Mouse (Mus musculus): ENCODE results near the gene Coro2b. TPM values are rescaled to one million over a fixed set of nuclear protein-coding genes. Genes with fewer than 3 reads are reported as not detected.

Coro2b gene
- polyA plus RNA-seq, 1 experiment: 3.1 TPM

DNA sequence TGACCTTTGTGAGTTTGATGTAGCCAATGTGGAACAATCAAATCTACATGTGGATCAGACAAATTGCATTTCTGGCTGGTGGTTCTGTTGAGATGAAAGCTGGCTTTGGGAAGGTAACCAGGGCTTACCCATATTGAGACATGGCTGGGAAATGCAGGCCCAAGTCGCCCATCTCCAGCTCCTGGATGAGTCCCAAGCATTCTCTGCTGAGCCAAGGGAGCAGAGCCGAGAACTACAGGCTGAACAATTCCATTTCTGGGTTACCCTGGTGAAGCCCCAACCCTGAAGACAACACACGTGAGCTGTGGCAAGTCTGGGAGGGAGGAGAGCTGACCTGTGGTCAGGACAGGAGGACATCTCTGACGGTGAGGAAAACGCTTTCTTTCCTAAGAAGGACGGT, 37.9 kb downstream of the Coro2b start:
- Histone ChIP-seq H3K36me3 (ENCODE audit: control insufficient read depth, insufficient read depth, low read length, poor library complexity, severe bottlenecking) (no peaks in the 10 kb centered on the region), H3K27ac (ENCODE audit: insufficient read depth, low read length) (no peak overlapping the region), H3K9ac (ENCODE audit: low read depth, poor library complexity, severe bottlenecking) (no peak overlapping the region), H3K4me1 (ENCODE audit: control insufficient read depth, insufficient read depth, low read length) (peaks cover 14% of the 10 kb centered on the region), H3K27me3 (ENCODE audit: control insufficient read depth, insufficient read depth, low read length, poor library complexity, severe bottlenecking) (no peaks in the 10 kb centered on the region), H3K9me3 (replicated peaks; ENCODE audit: control insufficient read depth, insufficient read depth, low read length, poor library complexity, severe bottlenecking) (no peaks in the 10 kb centered on the region), H3K4me3 (ENCODE audit: low read depth, low read length) (no peak overlapping the region)
- no peak for TF ChIP-seq POLR2A (IDR thresholded peaks at IDR 0.05; ENCODE audit: insufficient read depth, low read length)
- no peak for TF ChIP-seq CTCF (IDR thresholded peaks at IDR 0.05; ENCODE audit: low read depth, low read length)
- TF ChIP-seq EP300 (IDR thresholded peaks at IDR 0.05; ENCODE audit: insufficient read depth, low read depth, low read length): no peak

DNA sequence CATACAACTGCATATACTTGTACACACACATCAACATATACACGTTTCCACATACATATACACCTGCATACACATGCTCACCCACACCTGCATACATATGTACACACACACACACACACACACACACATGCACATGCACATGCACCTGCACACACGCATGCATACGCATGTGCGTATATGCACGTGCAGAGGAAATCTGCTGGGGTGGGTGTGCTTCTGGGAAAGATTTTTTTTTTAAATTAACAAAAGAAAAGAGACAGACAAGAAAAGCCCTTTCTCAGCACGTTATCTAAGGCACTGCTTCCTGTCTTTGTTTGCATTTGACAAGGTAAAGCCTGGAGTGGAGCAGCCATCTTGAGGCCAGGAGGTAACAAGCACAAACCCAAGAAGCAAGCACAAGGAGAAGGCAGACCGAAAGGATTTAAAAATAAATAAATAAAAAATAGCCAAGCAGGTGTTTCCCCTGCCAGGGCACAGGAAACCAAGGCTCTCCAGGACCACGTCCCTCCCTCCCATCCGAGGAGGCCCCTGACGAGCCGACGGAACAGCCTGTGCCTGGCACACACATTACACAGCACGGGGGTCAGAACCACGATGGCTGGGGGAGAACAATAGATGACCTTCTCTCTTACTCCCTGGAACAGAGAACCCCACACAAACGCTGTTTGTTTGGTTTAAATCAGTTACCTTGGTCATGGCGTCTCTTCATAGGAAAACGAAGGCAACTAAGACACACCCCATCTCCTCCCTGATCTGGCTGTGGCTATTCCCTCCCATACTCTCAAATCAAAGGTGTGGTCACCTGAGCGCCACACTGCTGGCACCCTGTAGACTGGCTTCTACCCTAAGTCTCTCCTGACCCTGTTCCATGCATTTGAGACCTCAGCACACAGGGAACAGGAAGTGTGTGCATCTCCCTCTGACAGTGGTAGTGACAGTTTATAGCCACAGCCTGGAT, 39.4 kb downstream of the Coro2b start:
- peak overlapping the region; percentile 26; the same call in 1 of the 2 replicates for H3K9ac ChIP-seq (ENCODE audit: low read depth, poor library complexity, severe bottlenecking)
- H3K36me3 ChIP-seq (ENCODE audit: control insufficient read depth, insufficient read depth, low read length, poor library complexity, severe bottlenecking): no peaks in the 10 kb centered on the region
- peak overlapping the region; percentile 15; the same call in 1 of the 2 replicates for H3K4me3 ChIP-seq (ENCODE audit: low read depth, low read length)
- H3K27ac ChIP-seq (ENCODE audit: insufficient read depth, low read length): peak overlapping the region; percentile 85
- no peaks in the 10 kb centered on the region for H3K9me3 ChIP-seq (replicated peaks; ENCODE audit: control insufficient read depth, insufficient read depth, low read length, poor library complexity, severe bottlenecking)
- no peaks in the 10 kb centered on the region for H3K27me3 ChIP-seq (ENCODE audit: control insufficient read depth, insufficient read depth, low read length, poor library complexity, severe bottlenecking)
- peak; percentile 77 for TF ChIP-seq EP300 (IDR thresholded peaks at IDR 0.05; ENCODE audit: insufficient read depth, low read depth, low read length)
- no peak for TF ChIP-seq POLR2A (IDR thresholded peaks at IDR 0.05; ENCODE audit: insufficient read depth, low read length)
- peaks cover 14% of the 10 kb centered on the region for H3K4me1 ChIP-seq (ENCODE audit: control insufficient read depth, insufficient read depth, low read length)

DNA sequence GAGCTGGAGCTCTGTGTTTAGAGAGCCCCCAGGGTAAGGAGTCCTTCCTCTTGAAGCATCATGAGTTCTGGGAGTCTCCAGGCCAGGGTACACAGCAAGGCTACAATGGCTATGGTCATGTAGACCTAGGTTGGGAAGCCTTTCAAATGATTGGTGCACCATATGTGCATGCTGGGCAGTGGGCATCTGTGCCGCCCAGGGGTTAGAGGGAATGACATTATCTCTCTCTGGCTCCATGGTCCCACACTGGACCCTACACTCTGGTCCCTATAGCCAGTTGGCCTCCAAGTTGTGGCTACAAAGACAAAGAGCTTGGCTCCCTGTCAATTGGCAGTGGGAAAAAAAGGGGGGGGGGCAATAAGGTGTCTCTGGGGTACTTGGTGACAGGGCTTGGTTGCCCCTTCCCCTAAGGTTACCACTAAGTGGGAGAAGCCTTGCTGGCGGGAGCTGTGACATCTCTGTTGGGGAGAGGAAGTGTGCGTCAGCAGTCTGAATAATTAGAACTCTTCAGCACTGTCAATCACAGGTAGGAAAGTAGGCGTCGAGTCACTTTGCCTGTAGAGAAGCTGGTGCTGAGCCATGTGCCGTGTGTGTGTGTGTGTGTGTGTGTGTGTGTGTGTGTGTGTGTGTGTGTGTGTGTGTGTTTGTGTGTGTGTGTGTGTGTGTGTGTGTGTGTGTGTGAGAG, 44.4 kb downstream of the Coro2b start:
- H3K9me3 ChIP-seq (replicated peaks; ENCODE audit: control insufficient read depth, insufficient read depth, low read length, poor library complexity, severe bottlenecking): no peaks in the 10 kb centered on the region
- H3K4me3 ChIP-seq (ENCODE audit: low read depth, low read length): no peak overlapping the region
- H3K27me3 ChIP-seq (ENCODE audit: control insufficient read depth, insufficient read depth, low read length, poor library complexity, severe bottlenecking): no peaks in the 10 kb centered on the region
- no peak overlapping the region for H3K9ac ChIP-seq (ENCODE audit: low read depth, poor library complexity, severe bottlenecking)
- TF ChIP-seq POLR2A (IDR thresholded peaks at IDR 0.05; ENCODE audit: insufficient read depth, low read length): no peak
- no peak for TF ChIP-seq CTCF (IDR thresholded peaks at IDR 0.05; ENCODE audit: low read depth, low read length)
- TF ChIP-seq EP300 (IDR thresholded peaks at IDR 0.05; ENCODE audit: insufficient read depth, low read depth, low read length): no peak
- no peak overlapping the region for H3K27ac ChIP-seq (ENCODE audit: insufficient read depth, low read length)
- peaks cover 11% of the 10 kb centered on the region for H3K4me1 ChIP-seq (ENCODE audit: control insufficient read depth, insufficient read depth, low read length)
- no peaks in the 10 kb centered on the region for H3K36me3 ChIP-seq (ENCODE audit: control insufficient read depth, insufficient read depth, low read length, poor library complexity, severe bottlenecking)

DNA sequence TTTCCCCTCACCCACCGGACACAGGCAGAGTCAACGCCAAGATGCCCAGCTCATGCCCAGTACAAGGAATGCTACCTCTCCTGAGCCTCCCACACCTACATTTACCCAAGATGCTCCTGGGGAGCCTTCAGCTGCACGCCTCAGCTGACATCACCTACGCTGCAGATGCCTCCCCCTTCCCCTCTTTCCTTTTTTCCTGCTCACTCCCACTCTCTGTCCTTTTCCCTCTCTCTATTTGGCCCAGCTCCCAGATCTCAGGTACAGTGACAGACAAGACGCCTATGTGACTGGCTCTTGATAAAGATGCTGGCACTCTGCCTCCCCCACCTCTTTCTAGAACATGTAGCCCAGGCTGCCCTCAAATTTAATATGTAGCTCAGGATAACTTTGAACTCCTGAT, 45.2 kb downstream of the Coro2b start:
- Histone ChIP-seq H3K4me3 (ENCODE audit: low read depth, low read length) (no peak overlapping the region), H3K27ac (ENCODE audit: insufficient read depth, low read length) (no peak overlapping the region), H3K27me3 (ENCODE audit: control insufficient read depth, insufficient read depth, low read length, poor library complexity, severe bottlenecking) (no peaks in the 10 kb centered on the region), H3K4me1 (ENCODE audit: control insufficient read depth, insufficient read depth, low read length) (peaks cover 10% of the 10 kb centered on the region), H3K9ac (ENCODE audit: low read depth, poor library complexity, severe bottlenecking) (no peak overlapping the region), H3K36me3 (ENCODE audit: control insufficient read depth, insufficient read depth, low read length, poor library complexity, severe bottlenecking) (no peaks in the 10 kb centered on the region), H3K9me3 (replicated peaks; ENCODE audit: control insufficient read depth, insufficient read depth, low read length, poor library complexity, severe bottlenecking) (no peaks in the 10 kb centered on the region)
- TF ChIP-seq POLR2A (IDR thresholded peaks at IDR 0.05; ENCODE audit: insufficient read depth, low read length): no peak
- no peak for TF ChIP-seq EP300 (IDR thresholded peaks at IDR 0.05; ENCODE audit: insufficient read depth, low read depth, low read length)

DNA sequence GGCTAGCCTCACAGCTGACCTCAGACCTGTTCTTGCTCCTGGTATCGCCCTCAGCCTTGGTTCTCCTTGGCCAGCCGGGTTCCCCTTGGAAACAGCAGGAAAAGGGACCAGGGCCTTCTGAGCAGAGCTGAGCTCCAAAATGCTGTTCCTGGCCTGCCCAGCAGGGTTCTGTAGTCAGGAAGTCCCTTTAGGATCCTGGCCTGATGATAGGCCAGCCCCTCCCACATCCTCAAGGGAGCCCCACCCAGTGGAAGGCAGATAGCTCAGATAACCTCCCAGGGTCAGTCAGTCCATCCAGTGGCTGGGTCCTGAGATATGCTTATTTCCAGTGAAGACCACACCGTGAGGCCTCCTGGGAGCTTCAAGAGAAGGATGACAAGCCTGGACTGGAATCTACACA, 45.7 kb downstream of the Coro2b start:
- TF ChIP-seq EP300 (IDR thresholded peaks at IDR 0.05; ENCODE audit: insufficient read depth, low read depth, low read length) (no peak), POLR2A (IDR thresholded peaks at IDR 0.05; ENCODE audit: insufficient read depth, low read length) (no peak), CTCF (IDR thresholded peaks at IDR 0.05; ENCODE audit: low read depth, low read length) (no peak)
- no peaks in the 10 kb centered on the region for H3K9me3 ChIP-seq (replicated peaks; ENCODE audit: control insufficient read depth, insufficient read depth, low read length, poor library complexity, severe bottlenecking)
- no peak overlapping the region for H3K4me3 ChIP-seq (ENCODE audit: low read depth, low read length)
- H3K27ac ChIP-seq (ENCODE audit: insufficient read depth, low read length): no peak overlapping the region
- H3K27me3 ChIP-seq (ENCODE audit: control insufficient read depth, insufficient read depth, low read length, poor library complexity, severe bottlenecking): no peaks in the 10 kb centered on the region
- H3K4me1 ChIP-seq (ENCODE audit: control insufficient read depth, insufficient read depth, low read length): peaks cover 10% of the 10 kb centered on the region
- H3K36me3 ChIP-seq (ENCODE audit: control insufficient read depth, insufficient read depth, low read length, poor library complexity, severe bottlenecking): no peaks in the 10 kb centered on the region
- no peak overlapping the region for H3K9ac ChIP-seq (ENCODE audit: low read depth, poor library complexity, severe bottlenecking)

DNA sequence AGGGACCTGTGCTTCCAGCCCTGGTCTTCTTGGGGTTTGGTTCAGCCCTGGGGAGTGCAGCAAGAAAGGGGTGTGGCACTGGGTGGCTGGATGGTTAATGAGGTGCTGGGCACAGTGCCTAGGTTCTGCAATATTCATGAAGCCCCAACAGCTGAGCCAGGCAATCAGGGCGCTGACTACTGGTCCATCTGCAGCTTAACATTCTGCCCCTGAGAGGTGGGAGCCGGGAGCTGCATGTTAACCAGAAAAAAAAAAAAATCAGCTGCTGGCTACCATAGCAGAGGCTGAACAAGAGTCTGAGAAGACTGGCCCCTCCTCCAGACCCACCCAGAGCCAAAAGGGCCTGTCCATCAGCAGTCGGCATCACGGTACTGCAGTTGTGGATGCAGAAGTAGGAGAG, 52.7 kb downstream of the Coro2b start:
- H3K9ac ChIP-seq (ENCODE audit: low read depth, poor library complexity, severe bottlenecking): no peak overlapping the region
- no peak overlapping the region for H3K4me3 ChIP-seq (ENCODE audit: low read depth, low read length)
- no peaks in the 10 kb centered on the region for H3K27me3 ChIP-seq (ENCODE audit: control insufficient read depth, insufficient read depth, low read length, poor library complexity, severe bottlenecking)
- H3K36me3 ChIP-seq (ENCODE audit: control insufficient read depth, insufficient read depth, low read length, poor library complexity, severe bottlenecking): no peaks in the 10 kb centered on the region
- no peak overlapping the region for H3K27ac ChIP-seq (ENCODE audit: insufficient read depth, low read length)
- TF ChIP-seq POLR2A (IDR thresholded peaks at IDR 0.05; ENCODE audit: insufficient read depth, low read length) (no peak), CTCF (IDR thresholded peaks at IDR 0.05; ENCODE audit: low read depth, low read length) (no peak), EP300 (IDR thresholded peaks at IDR 0.05; ENCODE audit: insufficient read depth, low read depth, low read length) (no peak)
- H3K4me1 ChIP-seq (ENCODE audit: control insufficient read depth, insufficient read depth, low read length): peaks cover 9% of the 10 kb centered on the region
- H3K9me3 ChIP-seq (replicated peaks; ENCODE audit: control insufficient read depth, insufficient read depth, low read length, poor library complexity, severe bottlenecking): no peaks in the 10 kb centered on the region

Data from ES-Bruce4 (cell line).